Mouse (Mus musculus) cortical plate, adult 2 months (tissue): ENCODE results near the gene Gm12355. TPM values are rescaled to one million over a fixed set of nuclear protein-coding genes. Genes with fewer than 3 reads are reported as not detected.
"Not testable (repeated sequence)": the region's sequence is repeated elsewhere in the genome, so short reads cannot be mapped to it uniquely, and the experiment has no call there.

Experiments used
- H3K27ac ChIP-seq: fragments of 200-500 bp; 2 replicates; pipeline ENCODE4 v1.5.1; 2012; ENCODE audit warnings: low read length, control low read depth, inconsistent platforms; ENCODE audit not compliant: insufficient read depth
- H3K4me1 ChIP-seq: fragments of 200-500 bp; 2 replicates; pipeline ENCODE4 v1.6.1; 2011; ENCODE audit warnings: low read length; ENCODE audit not compliant: control insufficient read depth, insufficient read depth
- H3K4me3 ChIP-seq: fragments of 200-500 bp; 2 replicates; pipeline ENCODE4 v1.5.1; 2011; ENCODE audit warnings: mild to moderate bottlenecking, low read length, control low read depth; ENCODE audit not compliant: insufficient read depth
- CTCF ChIP-seq: fragments of 200-500 bp; IDR thresholded peaks from 2 replicates; pipeline ENCODE4 v1.5.1; 2011; ENCODE audit warnings: mild to moderate bottlenecking, control low read depth, low read length; ENCODE audit not compliant: insufficient read depth; ENCODE audit errors: extremely low read depth
- POLR2A ChIP-seq: fragments of 200-500 bp; IDR thresholded peaks from 2 replicates; pipeline ENCODE4 v1.6.1; 2011; ENCODE audit warnings: mild to moderate bottlenecking, low read length, control low read depth; ENCODE audit not compliant: insufficient read depth; ENCODE audit errors: extremely low read depth
- polyA plus RNA-seq: library from polyadenylated mRNA; depleted of rRNA; stranded (reverse); fragments of >200 nt; gene quantifications from 2 replicates; pipeline ENCODE4 v1.2.3, GENCODE M21; 2012

The Gm12355 gene
- polyA plus RNA-seq, 1 experiment: 0.21 TPM

DNA sequence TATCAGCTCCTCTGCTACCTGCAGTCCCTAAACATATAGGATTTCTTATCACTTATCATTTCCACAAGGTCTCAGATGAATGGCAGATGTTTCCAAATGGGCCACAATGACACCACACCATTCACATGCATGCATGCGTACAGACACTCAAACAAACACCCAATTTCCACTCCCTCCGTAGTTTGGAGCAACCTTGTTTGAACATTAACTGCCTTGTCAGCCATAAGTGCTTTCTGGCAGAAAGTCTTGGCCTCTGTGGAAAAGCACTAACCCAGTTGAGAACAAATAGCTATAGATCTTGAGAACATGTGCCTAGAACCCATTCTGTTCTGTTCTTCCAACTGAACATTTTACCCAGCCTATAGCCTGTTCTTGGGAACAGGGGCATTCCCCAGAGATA is 20.5 kb upstream of the Gm12355 start:
- no peak overlapping the region for H3K4me3 ChIP-seq
- no peaks in the 10 kb centered on the region for H3K4me1 ChIP-seq
- no peak overlapping the region for H3K27ac ChIP-seq
- TF ChIP-seq POLR2A (no peak), CTCF (no peak)

DNA sequence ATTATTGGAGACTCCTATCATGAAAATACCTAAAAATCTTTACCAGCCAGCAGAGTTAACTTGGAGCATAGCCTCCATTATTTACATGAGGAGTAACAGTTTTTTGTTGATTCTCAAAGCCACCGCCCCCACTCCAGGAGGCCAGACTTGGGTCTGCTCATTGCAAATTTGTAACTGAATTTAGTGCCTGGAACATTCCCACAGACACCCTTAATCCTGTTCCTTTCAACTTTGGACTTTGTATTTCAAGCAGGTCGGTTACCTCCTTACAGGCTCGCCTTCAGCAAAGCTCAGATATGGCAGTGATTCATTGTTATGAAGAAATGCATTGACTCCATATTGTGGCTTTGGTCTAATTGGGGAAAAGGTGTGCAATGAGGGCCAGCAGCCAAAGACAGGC is 19.3 kb upstream of the Gm12355 start:
- Histone ChIP-seq H3K4me3 (no peak overlapping the region), H3K27ac (no peak overlapping the region), H3K4me1 (no peaks in the 10 kb centered on the region)
- TF ChIP-seq POLR2A (no peak), CTCF (no peak)

DNA sequence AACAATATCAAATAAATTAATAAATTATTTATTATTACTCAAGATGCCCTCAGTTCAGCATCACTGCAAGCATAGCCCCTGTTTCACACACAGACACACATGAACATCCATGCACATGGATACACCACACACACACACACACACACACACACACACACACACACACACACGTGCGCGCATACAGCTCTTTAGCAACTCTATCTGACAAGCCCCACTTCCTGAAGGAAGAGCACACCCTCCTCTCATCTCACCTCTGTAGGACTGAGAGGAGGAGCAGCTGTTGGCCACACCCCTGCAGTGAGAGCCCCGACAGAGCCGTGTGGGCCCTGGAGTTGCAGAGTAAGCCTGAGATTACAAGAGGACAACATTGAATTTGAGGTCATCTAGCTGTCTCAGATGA is 14.6 kb upstream of the Gm12355 start:
- TF ChIP-seq CTCF (no peak), POLR2A (no peak)
- H3K4me1 ChIP-seq: no peaks in the 10 kb centered on the region
- H3K27ac ChIP-seq: no peak overlapping the region
- no peak overlapping the region for H3K4me3 ChIP-seq

DNA sequence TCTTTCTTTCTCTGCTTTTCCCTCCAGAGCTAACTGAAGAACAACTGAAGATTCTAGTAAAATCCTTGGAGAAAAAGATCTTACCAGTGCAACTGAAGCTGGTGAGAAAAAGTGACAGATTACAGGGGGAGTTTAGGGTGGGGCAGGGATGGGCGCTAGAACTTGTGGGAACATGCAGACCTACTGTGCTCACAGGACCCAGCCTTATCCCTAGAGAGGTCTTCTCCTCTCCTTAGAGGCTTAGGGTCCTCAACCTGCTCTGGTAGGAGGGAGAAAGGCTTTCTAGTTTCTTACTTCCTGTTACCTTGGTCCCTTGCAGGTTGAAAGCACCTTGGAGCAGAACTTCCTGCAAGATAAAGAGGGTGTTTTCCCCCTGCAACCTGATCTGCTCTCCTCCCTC is 12.0 kb upstream of the Gm12355 start:
- Histone ChIP-seq H3K4me3 (no peak overlapping the region), H3K4me1 (no peaks in the 10 kb centered on the region), H3K27ac (no peak overlapping the region)
- TF ChIP-seq POLR2A (no peak), CTCF (no peak)

DNA sequence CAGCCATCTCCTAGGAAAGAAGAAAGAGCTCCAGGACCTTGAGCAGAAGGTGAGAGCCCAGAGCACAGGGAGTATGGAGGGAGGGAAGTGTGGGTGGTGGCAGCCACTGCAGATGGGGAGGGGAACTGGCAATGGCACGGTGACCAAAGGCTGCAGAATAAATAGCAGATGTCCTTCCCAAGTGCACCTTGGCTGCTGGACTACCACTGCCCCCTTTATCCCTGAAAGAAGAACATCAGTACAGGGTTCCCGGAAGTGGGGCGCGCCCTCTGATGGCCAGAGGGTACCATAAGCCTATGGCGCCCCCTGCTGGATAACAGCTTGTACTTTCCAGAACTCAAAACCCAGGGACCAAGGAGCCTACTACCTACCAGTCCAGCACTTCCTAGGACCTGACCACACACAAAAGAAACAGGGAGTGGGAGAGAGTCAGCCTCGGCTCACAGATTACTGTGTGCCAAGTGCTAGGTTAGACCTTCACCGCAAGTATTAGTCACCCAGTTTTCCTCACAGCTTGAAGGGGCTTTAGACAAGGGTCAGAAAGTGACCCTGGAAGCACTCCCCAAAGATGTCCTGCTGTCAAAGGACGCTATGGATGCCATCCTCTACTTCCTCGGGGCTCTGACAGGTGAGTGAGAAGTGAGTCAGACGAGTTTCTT is 10.0 kb upstream of the Gm12355 start:
- H3K4me1 ChIP-seq, H3K27ac ChIP-seq, H3K4me3 ChIP-seq: not testable (repeated sequence)

DNA sequence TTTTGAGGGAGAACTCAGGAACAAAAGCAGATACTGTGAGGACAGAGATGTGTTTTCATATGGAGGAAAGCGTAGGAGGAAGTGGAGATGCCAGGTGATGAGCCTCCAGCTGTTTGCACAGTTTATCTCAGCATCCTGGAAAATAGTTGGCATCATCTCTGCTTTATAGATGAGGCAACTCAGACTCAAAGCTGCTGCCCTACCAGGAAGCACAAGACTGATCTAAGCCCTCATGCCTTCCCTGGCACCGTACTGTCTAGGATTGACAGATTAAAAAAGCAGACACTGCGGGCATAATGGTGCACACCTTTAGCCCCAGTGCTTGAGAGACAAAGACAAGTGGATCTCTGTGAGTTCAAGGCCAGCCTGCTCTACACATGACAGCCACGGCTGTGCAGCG is 5.2 kb upstream of the Gm12355 start:
- TF ChIP-seq CTCF (no peak), POLR2A (no peak)
- Histone ChIP-seq H3K27ac (no peak overlapping the region), H3K4me1 (no peaks in the 10 kb centered on the region), H3K4me3 (no peak overlapping the region)

DNA sequence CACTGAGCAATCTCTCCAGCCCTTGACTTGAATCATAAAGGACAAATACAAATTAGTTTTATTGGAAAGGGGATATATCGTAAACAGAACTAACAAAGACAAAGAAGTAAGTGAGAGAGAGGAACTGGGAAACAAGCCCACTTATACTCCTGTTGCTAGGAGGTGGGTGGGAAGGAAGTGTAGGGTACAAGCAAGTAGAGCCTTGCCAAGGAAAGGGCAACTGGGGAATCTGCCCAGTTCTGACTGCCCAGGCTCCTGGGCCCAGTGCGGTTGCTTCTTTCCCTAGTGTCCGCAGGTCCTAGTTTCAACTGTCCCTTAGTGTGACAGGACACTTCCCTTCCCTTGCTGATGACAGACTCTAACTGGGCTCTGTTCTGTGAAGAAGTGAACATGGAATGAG is 3.2 kb upstream of the Gm12355 start:
- H3K27ac ChIP-seq: no peak overlapping the region
- TF ChIP-seq POLR2A: no peak
- no peak for TF ChIP-seq CTCF
- H3K4me1 ChIP-seq: no peaks in the 10 kb centered on the region
- H3K4me3 ChIP-seq: no peak overlapping the region

DNA sequence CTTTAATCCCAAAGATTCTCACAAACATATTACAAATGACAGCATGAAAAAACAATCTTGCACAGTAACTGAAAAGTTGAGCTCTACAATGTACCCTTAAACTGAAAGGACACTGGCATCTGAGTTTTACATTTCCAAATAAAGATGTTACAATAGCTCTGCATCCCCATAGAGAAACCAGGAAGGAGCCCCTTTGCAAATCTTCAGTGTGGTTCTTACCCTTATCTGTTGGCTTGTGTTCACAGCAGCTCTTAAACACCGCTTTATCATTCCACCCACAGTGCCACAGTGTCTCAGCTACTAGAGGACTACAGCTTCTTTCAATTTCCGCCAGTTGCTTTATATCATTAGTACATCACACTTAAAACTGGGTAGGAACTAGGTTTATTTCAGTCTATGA is 1.1 kb downstream of the Gm12355 start:
- not testable (repeated sequence) for H3K27ac ChIP-seq, H3K4me3 ChIP-seq, H3K4me1 ChIP-seq

DNA sequence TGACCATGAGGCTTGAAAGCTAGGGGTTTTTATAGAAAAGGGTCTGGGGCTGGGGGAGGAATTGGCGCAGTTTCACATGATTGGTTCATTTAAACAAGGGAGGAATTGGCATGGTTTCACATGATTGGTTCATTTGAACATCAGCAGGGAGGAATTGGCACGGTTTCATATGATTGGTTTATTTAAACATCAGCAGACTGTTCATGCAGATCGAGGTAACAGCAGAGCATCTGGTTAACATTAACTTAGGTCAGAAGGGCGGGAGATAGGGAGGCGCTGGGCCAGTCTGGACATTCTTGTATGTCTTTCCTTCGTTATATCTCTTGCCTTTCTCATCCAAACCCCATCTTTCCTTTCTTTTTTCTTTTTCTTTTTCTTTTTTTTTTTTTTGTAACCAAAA is 1.5 kb downstream of the Gm12355 start:
- H3K4me1 ChIP-seq, H3K27ac ChIP-seq, H3K4me3 ChIP-seq: not testable (repeated sequence)

DNA sequence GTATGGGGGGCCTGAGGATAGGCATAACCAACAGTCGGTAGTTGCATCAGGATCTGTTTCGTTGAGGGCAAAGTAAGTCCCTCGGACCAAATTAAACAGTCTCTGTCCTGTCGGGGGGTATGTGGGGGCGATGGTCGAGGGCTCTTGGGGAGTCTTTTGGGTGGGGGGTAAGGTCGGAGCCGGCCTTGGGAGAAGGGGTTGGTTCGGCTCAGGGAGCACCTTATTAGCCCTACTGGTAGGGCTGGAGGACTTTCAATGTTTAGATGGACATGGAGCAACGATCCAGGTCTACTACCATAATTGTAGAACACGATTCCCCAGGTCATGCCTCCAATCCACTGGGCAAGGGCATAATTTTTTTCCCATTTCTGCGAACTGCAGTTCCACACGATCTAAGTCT is 4.7 kb downstream of the Gm12355 start:
- TF ChIP-seq POLR2A (no peak), CTCF (no peak)
- Histone ChIP-seq H3K27ac (no peak overlapping the region), H3K4me1 (no peaks in the 10 kb centered on the region), H3K4me3 (no peak overlapping the region)

DNA sequence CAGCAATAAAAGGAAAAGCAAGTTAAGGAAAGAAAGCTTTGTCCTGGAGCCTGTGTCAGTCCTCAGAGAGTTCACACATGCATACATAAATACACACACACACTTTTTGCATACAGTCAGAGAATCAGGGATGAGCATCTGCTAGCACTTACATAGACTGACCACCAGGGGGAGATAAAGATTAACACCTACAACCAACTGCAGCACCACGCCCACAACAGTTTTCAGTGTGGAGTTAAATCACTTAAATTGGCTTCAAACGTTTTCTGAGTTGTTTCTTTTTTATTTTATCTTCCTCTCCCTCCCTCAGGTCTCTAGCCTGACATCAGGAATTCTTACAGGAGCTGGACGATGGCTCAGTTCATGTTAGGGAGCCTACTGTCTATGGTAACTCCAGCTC is 18.7 kb downstream of the Gm12355 start:
- Histone ChIP-seq H3K27ac (no peak overlapping the region), H3K4me3 (no peak overlapping the region), H3K4me1 (no peaks in the 10 kb centered on the region)
- TF ChIP-seq POLR2A (no peak), CTCF (peak; percentile 64)

DNA sequence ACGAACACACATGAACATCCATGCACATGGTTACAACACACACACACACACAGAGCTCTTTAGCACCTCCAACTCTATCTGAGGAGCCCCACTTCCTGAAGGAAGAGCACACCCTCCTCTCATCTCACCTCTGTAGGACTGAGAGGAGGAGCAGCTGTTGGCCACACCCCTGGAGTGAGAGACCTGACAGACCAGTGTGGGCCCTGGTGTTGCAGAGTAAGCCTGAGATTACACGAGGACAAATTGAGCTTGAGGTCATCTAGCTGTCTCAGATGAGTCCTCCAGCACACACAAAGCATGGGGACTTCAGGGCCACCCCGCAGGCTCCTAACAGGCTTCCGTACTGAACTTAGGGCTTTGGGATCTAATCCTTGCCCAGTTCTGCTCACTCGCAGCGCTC is 20.6 kb downstream of the Gm12355 start:
- not testable (repeated sequence) for H3K4me3 ChIP-seq, H3K4me1 ChIP-seq, H3K27ac ChIP-seq
